Mouse (Mus musculus) cerebellum, adult 2 months (tissue): ENCODE data around the gene Foxd1.

Experiments
- CTCF ChIP-seq: fragments of 200-500 bp; IDR thresholded peaks from 2 replicates; pipeline ENCODE4 v1.5.1; 2011; ENCODE audit warnings: low read depth, mild to moderate bottlenecking, control low read depth, low read length, moderate library complexity, borderline replicate concordance; ENCODE audit not compliant: insufficient read depth
- POLR2A ChIP-seq: fragments of 200-500 bp; IDR thresholded peaks from 2 replicates; pipeline ENCODE4 v1.6.1; 2011; ENCODE audit warnings: low read length, control low read depth, borderline replicate concordance; ENCODE audit not compliant: insufficient read depth

DNA sequence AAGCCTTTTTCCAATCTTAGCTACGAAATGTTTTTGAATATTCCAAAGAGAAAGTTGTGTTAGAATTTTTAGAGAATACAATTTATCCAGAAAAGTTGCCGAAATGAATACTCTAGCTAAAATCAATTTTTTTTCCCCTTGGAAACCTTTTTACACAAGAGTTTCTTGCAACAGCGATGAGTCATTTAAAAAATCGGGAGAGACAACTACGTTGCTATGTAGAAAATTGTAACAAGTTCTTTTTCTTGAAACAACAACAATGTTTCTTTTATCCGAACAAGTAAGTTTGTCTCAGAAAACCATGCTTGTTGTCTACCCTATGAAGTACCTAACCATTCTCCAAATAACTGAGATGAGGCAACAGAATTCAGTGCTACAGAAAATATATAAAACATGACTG is 36.1 kb upstream of the Foxd1 start:
- TF ChIP-seq CTCF (no peak), POLR2A (no peak)
